Mouse (Mus musculus) gastrocnemius, postnatal 4 days (tissue): ENCODE results near the gene Armc7. TPM values are rescaled to one million over a fixed set of nuclear protein-coding genes. Genes with fewer than 3 reads are reported as not detected.

ENCODE experiments used
- DNase-seq, 2 experiments: peaks; one replicate each; pipeline ENCODE4 v3.0.0; 2021 to 2022; ENCODE audit warnings: low spot score in 2 of 2, mixed read lengths in 2 of 2
- long read RNA-seq, 2 experiments: library from polyadenylated mRNA; stranded (forward); transcript quantifications; one replicate each; pipeline ENCODE4 v2.0.0; 2021
- total RNA-seq, 2 experiments: library from RNA; stranded (reverse); gene quantifications; 2 replicates each; pipeline ENCODE4 v1.2.3; 2021

Gene Armc7
- 1 to 10 TPM; 2.1 to 3.4 TPM for total RNA-seq
- long read RNA-seq, experiment 1, partial matches to known transcripts = 0 of 2 reads
- long read RNA-seq, experiment 1, other reads (novel, unspliced or antisense) = 0 of 2 reads
- long read RNA-seq, experiment 2, partial matches to known transcripts = 0 of 5 reads
- long read RNA-seq, experiment 2, other reads (novel, unspliced or antisense) = 2 of 5 reads

DNA sequence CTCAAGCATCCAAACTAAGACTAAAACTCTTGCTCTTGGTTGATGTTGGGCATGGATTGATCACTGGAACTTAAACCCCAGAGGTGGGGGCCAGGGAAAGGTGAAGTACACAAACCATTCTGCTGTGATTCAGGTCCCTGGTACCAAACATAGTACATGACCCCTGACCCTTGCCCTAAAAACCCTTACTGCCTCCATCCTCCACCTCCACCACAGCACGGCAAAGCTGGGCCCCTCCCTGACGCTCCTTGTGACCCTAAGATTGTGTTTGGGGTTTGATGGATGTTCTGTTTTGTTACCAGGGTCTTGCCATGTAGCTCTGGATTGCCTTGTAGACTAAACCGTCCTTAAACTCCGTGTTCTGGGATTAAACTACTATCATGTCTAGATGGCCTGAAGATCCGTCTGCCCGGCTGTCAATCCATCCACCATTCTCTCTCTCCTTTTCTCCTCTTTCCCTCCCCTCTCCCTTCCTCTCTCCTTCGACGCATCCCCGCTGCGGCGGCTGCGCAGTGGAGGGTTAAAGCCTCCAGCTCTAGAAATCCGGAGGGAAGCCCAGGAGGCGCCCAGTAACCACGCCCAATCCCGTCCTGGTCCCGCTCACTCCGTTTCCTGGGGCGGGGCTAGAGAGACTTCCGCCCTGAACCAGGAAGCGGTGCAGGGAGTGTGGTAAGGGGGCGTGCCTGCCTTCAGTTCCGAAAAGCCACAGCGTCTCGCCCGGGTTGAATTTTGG lies at the start of gene Armc7:
Gene Armc7 (plus strand): TSS at position 643 of the 733 bp plus-strand sequence.
- peak; percentile 90 to 93 for DNase-seq

DNA sequence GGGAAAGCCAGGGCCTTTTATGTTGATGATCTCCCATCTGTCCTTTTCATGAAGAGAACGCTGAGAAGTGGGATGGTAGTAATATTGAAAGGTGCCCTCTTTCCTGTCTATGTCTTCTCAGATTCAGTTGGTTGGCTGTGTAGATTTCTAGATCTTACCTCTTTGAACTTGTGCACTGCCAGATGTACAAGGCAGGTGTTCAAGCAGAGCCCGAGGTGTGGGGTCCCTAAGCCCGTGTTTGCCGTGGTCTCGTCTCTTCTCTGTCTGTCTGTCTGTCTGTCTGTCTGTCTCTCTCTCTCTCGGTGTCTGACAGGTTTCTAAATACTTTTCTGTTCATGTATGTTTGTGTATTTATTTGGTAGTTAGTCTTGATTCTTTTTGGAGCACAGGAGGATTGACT lies 49.8 kb upstream of the Armc7 start:
- DNase-seq = no peak

DNA sequence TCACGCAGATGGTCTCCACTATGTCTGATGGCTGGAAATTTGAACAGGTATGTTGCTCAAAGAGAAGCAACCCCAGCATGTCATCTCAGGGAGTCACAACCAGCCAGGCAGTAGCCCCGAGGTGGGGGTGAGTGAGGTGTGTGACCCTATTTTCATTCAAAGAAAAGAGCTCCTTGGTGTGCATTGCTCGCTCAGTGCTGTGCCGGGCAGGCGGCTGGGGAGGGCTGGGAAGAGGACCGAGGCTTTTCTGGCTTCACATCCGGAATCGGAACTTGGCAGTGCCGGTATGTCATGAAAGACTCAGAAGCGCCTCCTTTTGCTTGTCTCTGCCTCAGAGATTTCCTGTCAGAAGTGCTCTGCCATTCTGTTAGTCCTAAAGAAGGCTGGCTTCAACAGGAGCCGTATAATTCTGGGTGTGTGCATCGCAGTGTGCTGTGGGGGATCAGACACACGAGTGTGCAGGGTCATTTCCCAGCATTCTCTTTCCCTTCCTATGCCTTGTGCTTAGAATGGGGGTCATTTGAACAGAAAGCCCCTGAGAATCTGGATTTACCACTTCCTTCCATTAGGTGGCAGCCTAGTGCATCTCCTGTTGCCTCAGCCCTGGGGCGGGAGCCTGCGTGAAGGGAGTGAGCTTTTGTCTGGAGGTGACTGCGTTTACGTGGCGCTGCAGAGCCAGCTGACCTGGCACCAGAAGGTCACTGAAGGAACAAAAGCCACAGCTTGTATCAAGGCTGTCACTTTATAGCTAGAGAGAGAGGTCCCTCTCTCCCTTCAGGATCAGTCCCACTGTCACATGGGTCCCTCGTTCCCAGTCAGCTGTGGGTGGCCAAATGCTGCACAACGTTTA lies 47.8 kb upstream of the Armc7 start:
- peak in 1 of 2 experiments; percentile 63 for DNase-seq

DNA sequence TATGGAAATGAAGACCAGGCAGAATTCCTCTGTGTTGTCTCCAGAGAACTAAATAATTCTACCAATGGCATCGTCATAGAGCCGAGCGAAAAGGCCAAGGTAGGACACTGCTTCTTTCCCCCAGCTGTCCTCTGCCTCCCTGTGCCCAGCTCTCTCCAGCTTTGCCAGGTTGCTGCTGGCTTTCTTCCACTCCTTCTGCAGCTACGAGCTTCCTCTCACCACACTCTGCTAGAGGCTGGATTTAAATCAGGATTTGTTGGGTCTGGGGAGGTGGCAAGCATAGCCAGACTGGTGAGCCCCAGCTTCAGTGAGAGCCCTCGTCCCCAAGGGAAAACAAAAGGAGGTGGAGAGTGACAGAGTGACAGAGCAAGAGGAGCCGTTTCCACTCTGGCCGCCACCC lies 46.2 kb upstream of the Armc7 start:
- no peak for DNase-seq

DNA sequence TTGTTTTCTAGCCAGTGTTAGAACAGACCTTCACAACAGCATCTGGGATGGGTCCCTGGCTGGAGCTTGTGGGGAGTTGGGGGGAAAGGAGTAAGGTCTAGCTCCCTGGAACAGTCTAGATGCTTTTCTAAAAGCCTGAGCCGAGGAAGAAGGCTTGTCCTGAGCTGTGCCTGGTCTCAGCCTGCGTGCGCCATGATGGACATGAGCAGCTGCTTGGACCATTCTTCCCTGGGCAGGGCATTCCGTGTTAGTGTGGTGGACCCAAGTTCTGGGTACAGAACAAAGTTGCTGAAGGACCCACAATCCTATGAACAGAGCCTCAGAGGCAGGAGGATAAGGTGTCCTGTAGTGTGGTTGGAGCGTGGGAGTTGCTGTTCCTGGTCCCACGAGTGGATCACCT lies 44.9 kb upstream of the Armc7 start:
- no peak for DNase-seq

DNA sequence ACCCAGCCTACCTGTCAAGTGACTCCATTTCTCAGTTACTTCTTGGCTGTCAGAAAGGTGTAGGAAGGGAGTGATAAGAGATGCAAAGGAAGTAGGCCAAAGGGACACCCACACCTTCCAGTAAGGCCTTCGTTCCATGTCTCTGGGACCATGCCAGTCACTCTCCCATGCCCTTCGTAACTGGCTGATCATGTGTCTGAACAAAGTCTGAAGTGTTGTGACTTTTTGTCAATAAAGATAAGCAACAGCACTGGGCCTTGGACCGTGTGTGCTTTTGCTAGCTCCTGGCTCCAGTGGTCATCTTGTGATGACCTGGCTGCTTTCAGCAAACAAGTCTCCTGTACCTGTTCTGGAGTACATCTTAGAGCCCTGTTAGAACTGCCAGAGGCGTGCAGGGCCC lies 42.7 kb upstream of the Armc7 start:
- no peak for DNase-seq

DNA sequence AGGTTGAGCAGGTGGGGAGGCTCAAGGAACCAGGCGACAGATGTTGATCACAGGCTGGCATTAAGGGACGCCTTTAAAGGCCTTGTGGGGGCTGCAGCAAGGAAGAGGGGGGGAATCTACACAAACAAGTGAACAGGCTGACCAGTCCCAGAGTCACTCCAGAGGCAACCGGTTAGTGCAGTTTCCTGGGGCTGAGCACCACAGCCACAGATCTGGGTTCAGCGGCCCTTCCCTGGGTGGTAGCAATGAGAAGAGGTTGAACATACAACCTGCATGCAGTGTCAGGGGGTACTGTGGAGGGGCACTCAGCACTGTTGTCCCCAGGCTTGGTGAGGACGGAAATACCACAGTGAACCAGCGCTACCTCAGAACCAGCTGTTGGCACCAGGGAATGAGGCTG lies 42.1 kb upstream of the Armc7 start:
- no peak for DNase-seq

DNA sequence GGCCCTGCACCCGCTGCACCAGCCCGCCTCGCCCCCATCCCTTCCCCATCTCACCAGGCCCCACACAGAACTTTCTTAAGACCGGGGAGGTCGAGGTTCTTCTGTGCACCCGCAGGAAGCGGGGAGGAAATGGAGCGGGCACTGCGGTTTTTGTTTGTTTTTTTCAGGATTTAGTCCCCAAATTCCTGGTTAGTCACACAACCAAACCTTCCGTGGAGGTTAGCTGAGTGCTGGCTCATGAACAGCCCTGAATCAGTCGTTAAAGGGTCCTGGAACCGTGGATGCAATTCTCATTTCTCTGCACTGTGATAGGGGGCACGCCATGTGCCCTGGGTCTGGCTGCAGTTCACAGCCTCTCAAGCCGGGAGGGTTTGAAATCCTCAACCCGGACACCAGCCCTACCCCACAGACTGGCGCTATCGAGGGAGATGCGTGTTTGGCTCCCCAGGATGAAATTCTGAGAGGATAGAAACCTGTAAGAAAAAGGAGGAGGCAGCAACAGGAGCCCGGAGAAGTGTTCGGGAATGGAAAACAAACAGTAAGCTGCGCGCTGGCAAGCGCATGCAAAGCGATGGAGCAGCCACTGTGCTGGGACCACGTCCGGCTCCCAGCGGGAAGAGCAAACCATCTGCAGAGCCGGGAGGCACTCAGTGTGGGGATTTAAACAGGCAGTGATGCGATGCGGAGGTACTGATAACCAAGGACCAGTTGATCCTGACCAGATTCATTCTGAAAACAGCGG lies 39.7 kb upstream of the Armc7 start:
- DNase-seq = no peak

DNA sequence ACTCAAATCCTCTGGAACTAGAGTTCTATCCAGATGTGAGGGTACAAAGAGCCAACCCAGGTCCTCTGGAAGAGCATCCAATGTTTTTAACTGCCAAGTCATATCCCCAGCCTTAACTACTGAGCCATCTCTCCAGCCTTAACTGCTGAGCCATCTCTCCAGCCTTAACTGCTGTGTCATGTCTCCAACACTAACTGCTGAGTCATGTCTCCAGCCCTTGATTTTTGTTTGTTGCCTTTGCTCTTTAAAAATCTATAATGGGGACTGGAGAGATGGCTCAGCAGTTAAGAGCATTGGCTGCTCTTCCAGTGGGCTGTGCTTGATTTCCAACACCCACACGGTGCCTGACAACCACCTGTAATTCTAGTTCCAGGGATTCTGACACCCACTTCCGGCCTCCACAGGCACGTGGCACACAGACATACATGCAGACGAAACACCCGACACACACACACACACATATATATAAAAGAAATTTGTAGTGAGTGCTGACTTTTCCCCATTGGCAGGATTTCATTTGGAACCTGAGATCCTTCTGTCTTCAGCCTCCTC lies 37.8 kb upstream of the Armc7 start:
- no peak for DNase-seq

DNA sequence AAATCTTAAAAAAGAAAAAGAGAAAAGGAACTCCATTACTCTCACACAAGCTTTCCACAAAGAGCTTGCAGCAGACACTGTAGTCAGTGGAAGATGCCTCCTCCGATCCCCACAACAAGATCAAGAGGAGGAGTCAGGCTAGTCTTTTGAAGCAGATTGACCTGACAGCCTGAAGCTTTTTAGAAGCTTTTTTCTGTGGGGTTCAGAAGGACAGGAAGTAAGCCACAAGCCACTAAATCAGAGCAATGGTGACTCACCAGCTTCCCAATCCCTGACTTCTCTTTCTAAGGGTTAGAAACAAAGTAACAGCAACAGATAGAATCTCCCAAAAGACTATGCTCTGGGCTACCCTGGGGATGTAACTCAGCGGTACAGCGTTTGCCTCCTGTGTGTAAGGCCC lies 36.1 kb upstream of the Armc7 start:
- no peak for DNase-seq

DNA sequence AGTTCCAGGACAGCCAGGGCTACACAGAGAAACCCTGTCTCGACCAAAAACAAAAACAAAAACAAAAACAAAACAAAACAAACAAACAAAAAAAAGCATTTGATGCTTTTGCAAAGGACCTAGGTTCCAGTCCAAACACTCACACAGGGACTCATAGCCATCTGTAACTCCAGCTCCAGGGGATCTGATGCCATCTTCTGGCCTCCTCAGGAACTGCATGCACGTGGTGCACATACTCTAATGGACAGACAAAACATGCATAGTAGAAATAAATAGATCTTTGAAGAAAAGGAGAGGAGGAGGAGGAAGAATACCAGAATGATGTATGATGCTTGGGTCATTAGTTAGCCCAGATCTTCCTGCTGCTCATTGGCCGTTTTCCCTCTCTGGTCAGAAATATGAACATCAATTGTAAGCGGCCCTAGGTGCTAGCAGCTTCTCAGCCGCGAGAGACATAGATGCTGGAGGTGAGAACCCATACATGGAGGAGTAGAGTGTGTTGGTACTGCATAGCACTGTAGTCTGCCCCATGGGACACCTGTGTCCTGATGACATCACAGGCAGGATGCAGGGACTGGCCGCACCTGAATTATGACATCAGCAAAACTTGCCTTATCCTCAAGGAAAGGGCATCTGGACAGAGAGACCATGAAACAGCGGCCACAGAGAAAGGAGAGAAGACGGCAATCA lies 35.4 kb upstream of the Armc7 start, which contains the start of gene Trim80:
Gene Trim80 (plus strand): TSS at position 640 of the 690 bp plus-strand sequence.
- DNase-seq = no peak

DNA sequence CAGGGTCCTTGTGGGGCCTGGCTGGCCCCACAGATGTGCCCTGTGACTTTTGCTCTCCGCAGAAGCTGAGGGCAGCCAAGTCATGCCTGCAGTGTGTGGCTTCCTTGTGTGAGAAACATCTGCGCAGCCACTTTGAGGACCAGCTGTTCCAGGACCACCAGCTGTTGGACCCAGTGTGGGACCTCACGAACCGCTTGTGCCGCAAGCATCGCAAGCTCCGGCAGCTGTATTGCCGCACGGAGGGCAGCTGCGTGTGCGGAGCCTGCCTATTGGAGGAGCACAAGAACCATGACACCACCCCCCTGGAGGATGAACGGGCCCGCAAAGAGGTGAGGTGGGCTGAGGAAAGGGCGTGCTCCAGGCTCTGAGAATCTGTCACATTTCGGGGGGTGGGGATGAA lies 34.0 kb upstream of the Armc7 start:
- DNase-seq = no peak

DNA sequence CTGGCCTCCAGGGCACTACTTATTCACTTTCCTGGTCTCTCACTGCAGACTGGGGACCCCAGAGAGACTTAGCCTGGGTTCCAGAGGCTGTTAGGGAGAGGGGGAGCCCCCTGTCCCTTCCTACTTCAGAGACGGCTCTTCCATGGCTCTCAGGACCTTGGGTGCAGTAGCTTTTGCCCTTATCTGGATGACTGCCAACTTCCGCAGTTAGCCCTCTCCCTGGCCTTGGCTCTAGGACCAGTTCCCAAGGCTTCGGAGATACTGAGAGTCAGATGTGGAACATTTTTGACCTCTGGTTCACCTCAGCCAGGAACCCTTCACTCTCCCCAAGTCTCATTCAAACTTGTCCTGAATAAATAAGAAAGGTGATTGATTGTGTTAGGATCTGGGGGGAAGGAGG lies 28.6 kb upstream of the Armc7 start:
- no peak for DNase-seq

DNA sequence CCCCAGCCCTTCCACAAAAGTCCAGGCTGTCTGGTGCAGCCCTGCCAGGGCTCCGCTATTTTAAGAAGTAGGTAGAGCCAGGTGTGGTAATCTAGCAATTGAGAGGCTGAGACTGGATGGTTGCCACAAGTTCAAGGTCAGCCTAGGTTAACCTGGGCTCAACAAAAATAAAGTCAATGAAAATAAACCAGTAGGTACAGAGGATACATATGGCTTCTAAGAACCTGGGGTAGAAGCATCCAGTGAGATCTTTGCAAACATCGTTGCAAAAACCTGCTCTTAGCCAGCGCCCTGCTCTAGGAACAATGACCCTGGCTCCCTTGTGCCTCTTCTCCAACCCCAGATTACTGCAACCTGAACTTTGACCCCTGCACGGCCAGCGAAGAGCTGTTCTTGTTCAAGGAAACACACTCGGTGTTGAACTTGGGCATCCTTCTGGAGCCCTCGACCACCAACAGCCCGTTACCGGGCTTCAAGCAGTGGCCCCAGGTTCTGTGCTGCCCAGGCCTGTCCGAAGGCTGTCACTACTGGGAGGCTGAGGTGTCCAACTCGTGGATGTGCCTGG lies 28.1 kb upstream of the Armc7 start:
- no peak for DNase-seq

DNA sequence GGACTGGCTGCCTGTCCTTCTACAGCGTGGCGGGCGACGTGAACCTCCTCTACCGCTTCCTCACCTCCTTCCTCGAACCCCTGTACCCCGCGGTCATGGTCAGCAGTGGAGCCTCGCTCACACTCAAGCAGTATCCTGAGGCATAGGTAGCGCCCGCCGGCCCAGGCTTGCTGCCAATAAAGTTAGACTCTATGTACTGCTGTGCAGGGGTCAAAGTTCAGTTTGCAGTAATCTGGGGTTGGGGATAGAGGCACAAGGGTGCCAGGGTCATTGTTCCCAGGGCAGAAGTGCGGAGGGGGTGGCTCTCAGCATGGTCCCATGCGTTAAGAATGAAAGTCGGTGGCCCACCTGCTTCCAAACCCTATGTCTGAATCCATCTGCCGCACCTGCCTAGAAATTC lies 27.4 kb upstream of the Armc7 start:
- DNase-seq = no peak

DNA sequence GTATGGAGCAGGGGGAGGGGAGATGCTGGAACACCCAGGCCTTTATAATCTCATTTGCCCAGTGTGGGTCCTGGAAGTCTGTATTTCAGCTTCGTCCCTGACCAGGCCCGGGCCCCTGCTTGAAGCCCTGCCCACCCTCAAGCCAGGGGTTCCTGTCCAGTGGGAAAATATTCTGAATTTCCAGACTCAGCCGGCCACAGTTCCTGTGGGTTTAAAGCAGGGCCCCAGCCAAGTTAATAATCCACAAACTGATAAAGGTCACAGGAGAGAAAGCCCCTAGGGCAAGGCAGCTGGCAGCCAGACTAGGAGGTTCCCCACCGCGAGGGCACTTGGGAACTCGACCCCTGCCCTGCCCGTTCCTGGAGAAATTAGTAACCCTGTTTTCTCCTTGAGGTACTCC lies 26.5 kb upstream of the Armc7 start:
- no peak for DNase-seq

DNA sequence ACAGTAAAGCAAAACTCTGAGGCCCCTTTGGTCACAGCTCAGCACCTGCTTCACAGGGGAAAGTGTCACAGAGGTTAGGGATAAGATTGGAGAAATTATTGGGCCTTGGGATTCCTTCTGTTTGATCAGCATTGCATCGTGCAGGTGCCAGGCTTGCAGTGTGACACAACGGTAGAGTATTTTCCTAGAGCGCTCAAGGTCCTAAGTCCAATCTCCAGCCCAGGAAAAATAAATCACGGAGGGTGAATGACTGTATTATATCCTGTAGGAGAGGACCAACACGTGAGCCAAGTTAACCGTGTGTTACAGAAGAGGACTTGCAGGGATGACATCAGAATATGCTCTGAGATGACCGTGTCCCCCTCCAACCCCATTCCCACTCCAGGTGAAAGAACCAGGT lies 25.3 kb upstream of the Armc7 start:
- no peak for DNase-seq

DNA sequence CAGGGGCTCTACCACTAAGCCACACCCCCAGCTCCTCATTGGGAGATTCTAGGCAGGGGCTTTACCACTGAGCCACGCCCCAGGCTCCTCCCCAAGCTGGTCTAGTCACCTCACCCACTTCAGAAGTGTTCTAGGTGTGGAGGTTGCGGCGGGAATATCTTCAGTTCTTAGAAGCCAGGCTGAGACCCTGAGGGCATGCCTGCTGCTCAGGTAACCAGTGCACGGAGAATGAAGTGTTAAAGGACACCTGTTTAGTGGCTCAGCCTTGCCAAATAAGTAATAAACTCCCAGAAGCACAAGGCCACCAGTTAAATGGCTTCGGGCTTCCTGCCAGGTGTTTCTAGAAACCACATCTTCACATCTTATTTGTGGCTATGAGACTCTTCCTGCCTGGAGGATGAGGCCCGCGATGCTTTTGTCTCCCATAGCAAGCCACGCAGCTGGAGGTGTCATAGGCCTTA lies 23.7 kb upstream of the Armc7 start:
- DNase-seq = no peak

DNA sequence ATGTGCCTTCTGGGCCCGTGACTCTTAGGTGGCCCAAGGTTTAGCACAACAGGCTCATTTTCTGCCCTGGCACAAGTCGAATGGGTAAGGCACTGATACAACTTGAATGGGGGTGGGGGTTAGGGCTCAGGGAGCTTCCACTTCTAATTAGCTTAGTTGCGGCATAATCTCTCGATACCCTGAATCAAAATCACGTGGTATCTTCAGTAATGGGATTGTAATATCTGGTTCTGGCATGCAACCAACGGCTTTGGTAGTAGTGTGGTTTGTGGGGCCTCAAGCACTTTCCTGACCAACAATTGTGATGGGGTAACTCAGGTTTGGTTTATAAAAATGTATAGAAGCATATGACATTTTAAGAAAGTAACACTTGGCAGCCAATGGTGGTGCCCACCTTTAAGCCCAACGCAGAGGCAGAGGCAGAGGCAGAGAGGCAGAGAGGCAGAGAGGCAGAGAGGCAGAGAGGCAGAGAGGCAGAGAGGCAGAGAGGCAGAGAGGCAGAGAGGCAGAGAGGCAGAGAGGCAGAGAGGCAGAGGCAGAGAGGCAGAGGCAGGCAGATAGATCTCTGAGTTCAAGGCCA lies 23.1 kb upstream of the Armc7 start:
- DNase-seq = no peak

DNA sequence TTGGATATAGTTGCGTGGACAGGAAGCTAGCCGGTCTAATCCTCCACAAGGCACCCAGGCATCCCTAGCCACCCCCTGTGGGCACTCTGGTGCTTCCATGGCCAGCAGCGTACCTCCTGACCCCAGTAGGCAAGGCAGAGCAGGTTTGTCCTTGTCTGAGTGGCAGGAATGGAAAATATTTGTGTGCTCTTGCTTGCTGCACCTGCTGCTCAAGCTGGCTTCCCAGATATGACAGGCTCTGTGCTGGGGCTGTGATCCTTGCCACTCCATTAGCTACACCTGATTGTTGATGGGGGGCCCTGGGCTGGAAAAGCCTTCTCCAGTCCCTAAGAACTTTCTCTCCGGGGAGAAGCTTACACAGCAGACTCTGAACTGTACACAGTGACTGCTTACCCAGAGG lies 22.2 kb upstream of the Armc7 start:
- DNase-seq = no peak
